Mouse (Mus musculus): ENCODE measurements at regions not wholly inside any gene's neighbourhood (a gene's known extent, or its start where the extent isn't known, plus 50 kb on each side); places are given as distances from the start of the nearest gene placed in this dataset.
A peak's percentile ranks its signal among the peaks of the same experiment; 100 is the strongest.
"Not testable (repeated sequence)": the region's sequence is repeated elsewhere in the genome, so short reads cannot be mapped to it uniquely, and the experiment has no call there.

DNA sequence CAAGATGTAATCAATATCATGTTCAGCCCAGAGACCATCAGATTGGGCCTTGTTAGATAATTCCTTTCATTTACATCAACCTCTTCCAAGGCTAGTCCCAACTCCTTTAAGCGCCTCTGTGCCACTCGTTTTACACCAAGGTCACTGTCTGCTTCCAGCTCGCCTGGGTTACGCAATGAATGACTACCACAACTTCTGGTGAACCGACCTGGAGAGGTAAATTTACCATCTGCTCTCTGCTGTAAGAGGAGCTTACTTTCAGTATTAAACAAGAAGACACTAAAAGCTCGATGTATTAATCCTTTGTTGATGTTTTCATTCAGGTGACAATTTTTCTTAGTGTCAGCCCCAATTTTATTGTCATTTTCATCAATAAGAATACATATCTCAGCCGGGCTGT, 51.7 kb upstream of the Fam174b start:
- DNase-seq (ENCODE audit: low spot score in 2 of 2) = no peak

DNA sequence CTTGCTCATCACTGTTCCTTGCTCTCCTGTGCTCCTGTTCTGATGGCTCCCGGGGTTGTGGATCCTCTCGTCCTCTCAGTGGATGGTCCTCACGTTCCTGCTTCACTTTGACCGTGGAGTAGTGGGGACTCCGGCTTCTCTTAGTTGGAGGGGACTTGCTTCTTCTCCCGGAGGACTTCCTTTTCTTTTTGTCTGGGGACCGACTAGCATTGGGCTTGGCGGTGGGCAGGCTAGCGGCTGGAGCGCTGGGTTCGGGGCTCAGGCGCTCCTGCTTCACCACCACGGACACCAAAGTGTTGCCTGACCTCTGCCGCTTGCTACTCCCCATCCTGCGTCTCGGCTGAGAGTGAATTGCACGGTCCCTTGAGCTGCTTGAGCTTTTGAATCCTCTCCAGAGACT, 53.9 kb upstream of the Fam174b start:
- DNase-seq (ENCODE audit: low spot score in 2 of 2) = not testable (repeated sequence)

DNA sequence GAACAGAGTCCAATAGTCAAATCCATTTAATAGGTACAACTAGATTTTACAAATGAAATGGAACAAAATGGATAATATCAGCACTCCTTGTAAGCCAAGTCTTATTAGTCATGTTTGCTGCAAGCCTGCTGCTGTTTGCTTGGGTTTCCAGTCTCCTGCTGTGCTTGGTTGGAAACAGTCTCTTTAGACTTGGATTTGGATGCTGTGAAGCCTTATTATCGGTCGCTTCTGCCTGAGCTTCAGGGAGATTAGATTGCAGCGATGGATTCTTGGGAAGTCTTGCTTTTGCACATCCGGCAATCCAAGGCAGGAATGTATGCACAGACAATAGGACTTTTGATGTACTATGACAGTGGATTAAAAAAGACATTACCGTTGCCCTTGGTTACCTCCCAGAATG, 57.3 kb upstream of the Fam174b start:
- no peak for DNase-seq (ENCODE audit: low spot score in 2 of 2)

DNA sequence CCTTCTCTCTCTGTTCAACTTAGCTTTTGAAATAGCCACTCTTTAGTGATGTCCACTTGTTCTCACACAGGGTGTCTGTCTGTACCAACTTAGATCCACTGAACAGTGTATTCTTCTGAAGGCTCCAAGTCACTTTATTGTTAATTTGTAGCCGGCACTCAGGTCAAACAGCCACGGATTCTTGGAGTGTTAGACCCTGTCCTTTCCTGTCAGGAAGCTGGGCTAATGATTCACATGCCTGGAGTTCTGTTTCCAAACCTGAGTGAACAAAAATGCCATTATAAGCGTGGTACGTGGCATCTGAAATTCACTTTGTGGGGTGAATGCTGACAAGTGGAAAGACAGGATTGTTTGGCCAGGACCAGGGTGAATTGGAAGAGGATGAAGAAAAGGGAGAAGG, 69.5 kb upstream of the Fam174b start:
- DNase-seq (ENCODE audit: low spot score in 2 of 2) = no peak

DNA sequence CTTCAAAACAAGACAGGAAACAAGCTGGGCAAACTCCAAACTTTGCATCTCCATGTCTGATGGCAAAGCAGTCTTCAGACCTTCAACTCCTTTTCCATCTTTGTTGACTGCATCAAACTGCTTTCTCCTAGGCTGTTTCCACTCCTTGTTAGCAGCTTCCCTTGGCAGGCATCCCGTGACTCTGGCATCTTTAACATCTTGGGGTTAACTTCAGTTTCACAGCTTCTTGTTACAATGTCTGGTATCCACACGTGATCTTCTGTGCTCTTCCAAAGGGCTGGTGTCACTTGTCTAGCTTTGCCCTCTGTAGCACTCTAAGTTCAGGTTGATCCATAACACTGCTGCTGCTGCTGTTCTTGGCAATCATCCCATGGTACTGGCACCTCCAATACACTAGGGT, 71.3 kb upstream of the Fam174b start:
- DNase-seq (ENCODE audit: low spot score in 2 of 2) = no peak

DNA sequence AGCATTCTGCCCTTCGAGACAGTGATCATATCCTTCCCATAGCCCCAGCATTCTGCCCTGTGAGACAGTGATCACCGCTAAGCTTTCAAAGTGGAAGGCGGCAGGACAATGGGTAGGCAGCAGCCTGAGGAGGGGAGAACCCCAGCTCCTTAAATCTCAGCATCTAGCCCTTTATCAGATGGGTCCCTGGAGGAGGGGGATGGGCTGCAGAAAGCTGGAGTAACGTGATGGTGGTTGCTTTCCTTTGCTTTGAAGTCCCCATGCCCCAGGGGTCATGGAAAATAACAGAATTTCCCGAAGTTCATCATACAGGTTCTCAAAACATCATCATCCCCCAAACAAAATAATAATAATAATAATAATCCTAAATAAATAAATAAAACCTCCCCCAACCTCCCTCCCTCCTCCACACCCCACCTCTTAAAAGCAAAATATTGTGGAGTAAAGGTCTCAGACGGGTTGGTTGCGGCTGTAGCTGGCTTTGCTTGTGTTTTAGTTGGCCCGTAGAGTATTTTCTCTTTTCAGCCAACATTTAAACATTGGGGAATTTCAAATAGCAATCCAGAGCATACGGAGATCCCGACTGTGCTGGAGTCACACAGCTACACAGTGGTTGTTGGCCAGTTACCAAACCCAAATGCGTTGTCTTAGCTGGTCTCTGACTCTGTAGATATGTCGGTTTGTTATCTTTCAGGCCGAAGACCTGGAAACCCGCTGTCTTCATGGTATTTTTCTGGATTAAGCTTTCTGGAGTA, 73.0 kb upstream of the Fam174b start:
- DNase-seq (ENCODE audit: low spot score in 2 of 2) = no peak

DNA sequence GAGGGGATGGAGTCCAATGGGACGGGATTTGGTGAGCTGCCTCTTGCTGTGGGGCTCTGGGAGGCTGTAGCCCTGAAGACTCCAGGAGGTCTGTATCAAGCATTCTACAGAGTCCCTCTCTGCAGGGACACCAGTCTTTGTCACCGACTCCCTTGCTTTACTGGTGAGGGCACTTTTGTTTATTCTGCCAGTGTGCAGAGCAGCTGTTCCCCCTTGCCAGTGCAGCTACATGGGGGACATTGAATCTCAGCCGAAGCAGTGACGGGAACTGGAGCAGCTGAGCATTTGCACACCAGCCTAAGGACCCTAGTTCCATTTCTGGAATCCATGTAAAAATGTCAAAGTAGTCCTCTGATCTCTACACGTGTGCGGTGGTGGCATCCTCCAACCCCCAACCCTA, 75.1 kb upstream of the Fam174b start:
- no peak for DNase-seq (ENCODE audit: low spot score in 2 of 2)

DNA sequence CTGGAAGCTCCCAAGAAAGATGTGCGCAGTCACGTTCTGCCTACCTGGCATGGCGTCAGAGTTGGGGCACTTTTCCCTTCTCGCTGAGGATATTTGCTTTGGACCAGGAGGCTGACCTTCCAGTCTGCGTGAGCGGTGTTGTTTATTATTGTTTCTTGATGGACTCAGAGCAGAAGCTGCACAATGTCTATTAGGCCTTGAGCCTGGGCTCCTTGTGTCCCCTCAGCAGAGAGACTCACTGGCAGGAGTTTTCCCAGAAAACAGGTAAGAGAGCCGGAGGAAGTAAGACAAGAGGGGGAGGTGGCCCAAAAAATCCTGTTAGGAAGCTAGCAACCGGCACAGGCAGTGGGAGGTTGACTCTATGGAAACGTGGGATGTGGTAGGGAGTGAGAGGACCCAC, 77.6 kb upstream of the Fam174b start:
- no peak for DNase-seq (ENCODE audit: low spot score in 2 of 2)

DNA sequence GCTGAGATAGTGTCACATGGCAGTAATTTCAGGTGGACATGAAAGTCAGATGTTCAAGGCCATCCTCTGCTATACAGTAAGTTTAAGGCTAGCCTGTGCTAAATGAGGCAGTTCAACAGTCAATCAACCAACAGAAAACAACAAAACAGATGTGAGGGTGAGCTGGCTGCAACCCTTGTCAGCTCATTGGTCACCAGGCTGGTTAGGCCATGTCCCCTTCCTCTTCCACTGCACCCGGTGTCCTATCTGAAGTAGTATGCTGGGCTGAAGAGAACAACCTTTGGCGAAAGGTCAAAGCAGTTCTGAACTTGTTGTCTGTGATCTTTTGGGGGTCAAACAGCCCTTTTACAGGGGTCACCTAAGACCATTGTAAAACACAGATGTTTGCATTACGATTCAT, 78.2 kb upstream of the Fam174b start:
- DNase-seq (ENCODE audit: low spot score in 2 of 2) = no peak

DNA sequence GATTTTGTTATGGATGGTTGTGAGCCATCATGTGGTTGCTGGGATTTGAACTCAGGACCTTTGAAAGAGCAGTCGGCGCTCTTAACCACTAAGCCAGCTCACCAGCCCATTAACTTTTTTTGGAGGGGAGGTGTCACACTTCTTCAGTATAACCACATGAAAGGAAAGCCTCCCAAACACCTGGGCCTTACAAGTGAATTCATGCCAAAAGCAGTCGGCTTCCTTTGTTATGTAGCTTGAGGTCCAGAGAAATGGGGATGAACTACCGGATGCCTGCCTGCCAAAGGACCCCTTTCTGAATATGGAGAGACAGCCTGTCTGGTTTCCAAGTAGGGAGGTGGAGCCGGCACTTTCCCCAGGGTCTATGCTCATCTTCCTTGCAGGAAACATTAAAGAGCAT, 80.6 kb upstream of the Fam174b start:
- no peak for DNase-seq (ENCODE audit: low spot score in 2 of 2)

DNA sequence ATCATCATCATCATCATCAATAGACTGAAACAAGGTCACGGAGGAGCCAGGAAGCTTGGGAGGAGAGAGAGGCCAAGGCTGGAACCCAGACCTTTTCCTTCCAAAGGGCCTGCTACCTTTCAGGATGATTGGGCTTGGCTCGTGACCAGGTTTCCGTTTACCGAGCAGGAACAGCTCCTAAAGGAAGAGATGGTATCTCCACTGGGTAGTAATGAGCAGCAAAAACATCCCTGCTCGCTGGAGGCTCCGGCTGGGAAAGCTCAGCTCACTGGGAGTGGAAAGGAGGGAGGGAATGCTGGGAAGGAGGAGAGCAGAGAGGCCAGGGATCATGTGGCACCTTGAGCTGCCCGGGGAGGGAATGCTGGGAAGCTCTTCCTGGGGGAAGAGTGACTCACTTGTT, 82.8 kb upstream of the Fam174b start:
- no peak for DNase-seq (ENCODE audit: low spot score in 2 of 2)

DNA sequence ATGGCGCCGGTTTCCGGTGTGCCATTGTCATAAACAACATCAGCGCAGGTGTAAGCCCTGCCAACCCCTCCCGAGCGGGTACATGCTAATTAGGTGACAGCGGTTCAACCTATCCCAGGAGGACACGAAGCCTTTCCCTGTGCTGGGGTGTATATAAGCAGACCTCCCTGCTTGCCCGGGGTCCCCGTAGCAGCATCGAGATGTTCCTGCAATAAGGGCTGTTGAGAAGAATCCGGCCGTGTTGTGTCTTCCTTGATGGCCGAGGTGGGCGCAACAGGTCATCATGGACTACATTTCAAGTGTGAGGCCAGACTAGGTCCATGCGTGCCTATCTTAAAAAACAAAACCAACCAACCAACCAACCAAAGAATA, 83.7 kb upstream of the Fam174b start:
- not testable (repeated sequence) for DNase-seq (ENCODE audit: low spot score in 2 of 2)

DNA sequence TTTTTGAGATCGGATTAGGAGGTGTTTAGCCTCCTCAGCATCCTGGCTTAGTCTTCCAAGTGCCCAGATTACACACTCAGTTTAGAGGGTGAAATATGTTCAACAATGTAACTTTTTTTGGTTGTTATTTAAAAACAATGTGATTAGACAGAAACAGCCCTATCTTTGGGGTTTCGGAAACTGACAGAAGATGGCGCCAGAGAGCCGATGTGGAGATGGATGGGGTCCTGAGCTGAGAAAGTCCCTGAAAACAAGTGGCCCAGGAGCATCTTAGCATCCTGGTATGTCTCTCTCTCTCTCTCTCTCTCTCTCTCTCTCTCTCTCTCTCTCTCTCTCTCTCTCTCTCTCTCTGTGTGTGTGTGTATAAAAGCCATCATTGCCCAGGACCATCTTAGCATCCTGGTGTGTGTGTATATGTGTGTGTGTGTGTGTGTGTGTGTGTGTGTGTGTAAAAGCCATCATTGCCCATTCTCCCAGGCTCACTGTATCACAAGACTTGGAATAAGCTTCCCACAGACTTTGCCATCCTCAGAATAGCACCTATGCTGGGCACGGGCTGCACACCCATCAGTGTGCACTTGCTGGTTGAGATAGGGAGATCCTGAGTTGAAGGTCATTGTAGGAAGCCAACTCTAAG, 84.2 kb upstream of the Fam174b start:
- peak; percentile 51 to 73 for DNase-seq (ENCODE audit: low spot score in 2 of 2)

DNA sequence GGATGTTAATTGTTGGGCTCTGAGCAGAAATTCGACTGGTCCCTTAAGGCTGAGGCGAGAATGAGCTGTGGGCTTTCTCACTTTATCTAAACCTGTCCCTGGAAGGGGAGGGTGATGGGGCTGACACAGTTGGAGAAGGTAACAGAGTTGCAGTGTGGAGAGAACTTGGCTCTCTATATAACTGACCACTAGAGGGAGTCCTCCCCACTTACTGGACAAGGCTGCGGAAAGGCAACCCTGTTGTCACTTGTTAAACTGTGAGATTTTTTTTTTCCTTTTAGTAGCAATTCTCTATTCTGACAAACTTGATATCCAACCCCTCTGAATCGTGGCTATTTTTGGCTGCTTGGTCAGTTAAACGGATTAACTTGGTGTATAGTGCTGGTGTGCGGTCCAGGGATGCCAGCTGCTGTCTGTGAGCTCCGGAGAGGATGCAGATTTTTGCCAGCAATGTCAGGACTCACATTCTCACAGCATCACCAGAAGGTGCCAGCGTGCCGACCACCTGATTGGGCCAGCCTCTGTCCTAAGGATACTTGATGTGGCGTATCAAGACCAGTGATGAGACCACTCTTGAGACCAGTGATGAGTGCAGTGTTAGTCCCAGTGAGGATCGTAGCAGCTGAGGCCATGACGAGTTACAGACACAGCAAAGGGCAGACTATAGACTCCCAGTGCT, 85.8 kb upstream of the Fam174b start:
- DNase-seq (ENCODE audit: low spot score in 2 of 2) = peak in 1 of 2 experiments; percentile 29

DNA sequence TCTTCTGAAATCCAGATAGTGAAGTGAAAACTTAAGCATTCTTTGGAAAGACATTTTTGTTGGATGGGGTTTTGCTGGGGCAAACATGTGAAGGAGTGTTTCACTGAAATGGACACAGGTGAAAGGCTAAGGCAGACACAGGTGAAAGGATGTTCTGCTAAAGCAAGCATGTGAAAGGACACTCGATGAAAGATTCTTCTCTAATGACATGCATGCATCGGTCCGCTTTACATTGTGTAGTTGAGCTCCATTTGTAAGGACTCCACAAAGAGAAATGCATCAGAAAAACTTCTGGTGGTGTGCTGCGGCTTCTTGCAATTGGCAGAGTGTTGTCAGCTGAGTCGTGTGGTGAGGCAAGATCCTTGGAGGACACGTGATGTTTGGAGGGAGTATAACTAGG, 89.2 kb upstream of the Fam174b start:
- DNase-seq (ENCODE audit: low spot score in 2 of 2) = no peak

DNA sequence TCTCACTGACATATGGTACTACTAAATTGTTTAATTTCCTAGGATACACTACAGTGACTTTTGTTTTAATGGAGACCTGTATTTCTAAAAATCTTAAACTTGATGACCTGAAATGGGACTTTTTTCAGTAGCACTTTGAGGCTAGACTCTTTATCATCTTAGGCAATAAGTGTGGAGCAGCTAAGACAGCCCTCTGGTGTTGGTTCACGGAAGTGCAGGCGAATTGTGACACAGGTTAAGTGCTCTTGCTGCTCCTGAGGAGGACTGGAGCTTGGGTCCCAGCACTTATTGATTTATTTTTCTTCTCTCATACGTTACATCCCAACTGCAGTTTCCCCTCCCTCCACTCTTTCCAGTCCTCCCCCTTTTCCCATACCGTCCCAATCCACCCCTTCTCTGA, 92.1 kb upstream of the Fam174b start:
- DNase-seq (ENCODE audit: low spot score in 2 of 2) = peak; percentile 42 to 73

DNA sequence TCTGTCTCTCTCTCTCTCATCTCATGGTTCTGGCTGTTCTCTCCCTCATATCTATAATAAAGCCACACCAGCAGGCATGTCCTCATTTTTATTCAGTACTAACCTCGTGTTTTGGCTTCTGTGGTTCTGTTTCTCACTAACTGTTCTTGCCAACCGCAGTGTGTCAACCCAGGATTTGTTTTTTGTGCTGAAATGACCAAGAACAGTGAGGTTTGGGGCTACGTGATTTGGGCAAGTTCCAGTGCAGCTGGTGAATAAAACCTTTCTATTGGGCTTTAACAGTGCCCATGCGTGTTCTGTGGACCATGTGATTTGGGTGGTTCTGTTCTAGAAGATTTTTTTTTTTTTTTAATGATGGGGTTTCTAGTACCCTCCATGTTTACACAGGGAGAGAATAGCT, 93.0 kb upstream of the Fam174b start:
- DNase-seq (ENCODE audit: low spot score in 2 of 2) = no peak

DNA sequence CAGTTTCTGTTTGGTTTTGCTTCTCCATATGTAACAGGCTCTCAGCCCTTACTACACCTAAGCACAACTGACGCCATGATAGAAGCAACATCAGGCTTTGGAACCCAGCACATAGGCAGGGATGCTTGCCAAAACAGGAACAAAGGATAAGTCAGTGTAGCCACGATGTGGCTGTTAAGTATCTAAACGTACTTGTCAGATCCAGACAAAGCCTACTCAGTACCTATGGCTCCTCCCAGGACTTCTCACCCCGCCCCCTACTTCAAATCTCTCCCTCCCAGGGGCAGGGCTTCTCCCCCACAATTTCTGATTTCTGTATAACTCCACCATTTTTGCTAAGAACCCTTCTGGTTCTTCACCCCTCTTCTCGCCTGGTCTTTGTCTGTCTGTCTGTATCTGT, 93.4 kb upstream of the Fam174b start:
- no peak for DNase-seq (ENCODE audit: low spot score in 2 of 2)

DNA sequence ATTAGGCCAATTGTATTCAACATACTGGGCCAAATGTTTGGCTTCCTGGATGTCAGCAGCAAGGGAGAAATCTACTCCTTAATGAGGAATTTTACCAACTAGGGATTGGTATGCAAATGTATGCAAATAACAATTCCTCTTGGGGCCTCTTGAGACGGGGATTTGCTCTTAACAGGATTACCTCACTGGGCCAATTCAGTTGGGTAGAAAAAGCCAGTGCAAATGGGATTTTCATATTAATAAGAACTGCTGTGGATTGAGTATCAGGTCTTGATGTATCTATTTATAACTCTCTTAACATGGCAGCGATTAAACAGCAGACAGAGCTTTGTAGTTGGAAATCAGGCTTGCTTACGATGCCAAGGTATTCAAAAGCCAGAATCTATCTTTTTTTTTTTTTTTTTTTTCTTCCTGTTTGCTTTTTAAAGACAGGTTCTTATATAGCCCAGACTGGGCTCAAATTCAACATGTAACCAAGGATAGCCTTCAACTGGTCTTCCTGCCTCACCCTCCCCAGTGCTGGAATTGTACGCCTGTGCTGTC, 95.7 kb upstream of the Fam174b start:
- no peak for DNase-seq (ENCODE audit: low spot score in 2 of 2)

DNA sequence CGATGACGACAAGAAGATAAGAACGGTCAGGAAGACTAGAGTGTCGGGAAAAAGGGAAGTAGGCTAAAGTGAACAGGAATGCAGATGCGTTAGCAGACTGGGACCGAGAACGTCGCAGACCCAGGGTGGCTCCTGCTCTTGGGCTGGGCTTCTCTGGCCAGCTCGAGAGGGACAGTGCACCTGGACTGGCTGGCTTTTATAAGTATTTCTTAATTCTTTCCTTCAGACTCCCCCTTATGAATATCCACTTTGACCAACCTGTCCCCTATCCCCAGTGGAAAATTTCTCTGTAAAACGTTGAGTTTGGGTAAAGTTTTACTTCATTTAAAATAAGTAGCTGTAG, 96.1 kb upstream of the Fam174b start:
- DNase-seq (ENCODE audit: low spot score in 2 of 2) = no peak

DNA sequence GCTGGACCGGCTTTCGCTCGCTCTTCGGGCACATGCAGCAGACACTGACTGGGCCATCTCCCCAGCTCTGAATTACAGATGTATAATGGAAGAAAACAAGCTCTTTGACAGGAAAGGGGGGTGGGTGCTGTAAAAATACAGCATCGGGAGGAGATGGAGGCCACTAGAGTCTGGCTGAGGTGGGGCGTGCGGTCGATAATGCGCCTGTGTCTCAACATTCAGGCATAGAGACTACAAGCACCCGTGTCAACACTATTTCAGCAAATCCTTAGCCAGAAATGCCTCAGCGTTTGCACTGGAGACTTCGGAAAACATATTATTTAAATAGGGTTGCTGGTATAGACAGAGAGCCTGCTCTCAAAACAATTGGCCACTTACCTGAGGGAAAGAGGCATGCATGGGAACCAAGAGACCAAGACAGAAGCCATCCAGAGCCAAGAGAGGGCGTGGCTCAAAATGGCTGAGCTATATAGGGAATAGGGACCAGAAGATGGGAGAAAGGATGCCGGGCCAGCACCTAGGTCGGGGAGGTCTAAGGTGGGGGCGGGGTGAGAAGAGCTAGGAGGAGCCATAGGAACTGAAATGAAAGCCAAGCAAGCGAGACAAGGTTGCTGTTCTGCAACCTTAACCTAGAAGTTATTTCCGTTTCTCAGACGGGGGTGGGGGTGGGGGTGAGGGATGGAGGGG, 96.7 kb upstream of the Fam174b start:
- DNase-seq (ENCODE audit: low spot score in 2 of 2) = no peak

DNA sequence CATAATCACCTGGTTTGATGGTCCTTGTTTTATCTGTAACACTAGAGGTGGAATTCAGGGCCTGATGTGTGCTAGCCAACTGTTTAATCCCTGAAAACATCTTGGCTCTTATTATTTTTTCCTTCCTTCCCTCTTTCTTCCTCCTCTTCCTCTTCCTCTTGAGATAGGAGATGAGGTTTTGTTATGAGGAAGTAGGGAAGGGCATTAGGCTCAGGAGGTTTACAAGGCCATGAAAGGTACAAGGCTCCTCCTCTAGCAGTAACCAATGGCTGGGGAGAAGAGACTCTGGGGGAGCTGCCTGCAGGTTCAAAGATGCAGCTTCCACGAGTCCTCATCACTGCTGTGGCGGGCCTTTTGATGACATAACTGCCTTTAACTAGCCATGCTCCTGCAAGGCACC, 98.6 kb upstream of the Chd2 start:
- no peak for DNase-seq (ENCODE audit: low spot score in 2 of 2)

All from gastrocnemius, postnatal 4 days (tissue).